In the genomic region with DNA sequence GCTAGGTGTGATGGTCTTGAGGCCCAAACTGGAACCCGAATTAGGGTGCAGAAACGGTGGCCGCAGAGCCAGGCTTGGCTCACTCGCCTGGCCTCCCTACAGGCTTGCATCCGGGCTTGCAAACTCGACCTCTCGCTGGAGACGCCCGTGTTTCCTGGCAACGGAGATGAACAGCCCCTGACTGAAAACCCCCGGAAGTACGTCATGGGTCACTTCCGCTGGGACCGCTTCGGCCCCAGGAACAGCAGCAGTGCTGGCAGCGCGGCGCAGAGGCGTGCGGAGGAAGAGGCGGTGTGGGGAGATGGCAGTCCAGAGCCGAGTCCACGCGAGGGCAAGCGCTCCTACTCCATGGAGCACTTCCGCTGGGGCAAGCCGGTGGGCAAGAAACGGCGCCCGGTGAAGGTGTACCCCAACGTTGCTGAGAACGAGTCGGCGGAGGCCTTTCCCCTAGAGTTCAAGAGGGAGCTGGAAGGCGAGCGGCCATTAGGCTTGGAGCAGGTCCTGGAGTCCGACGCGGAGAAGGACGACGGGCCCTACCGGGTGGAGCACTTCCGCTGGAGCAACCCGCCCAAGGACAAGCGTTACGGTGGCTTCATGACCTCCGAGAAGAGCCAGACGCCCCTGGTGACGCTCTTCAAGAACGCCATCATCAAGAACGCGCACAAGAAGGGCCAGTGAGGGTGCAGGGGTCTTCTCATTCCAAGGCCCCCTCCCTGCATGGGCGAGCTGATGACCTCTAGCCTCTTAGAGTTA, we compare ENCODE assay signal across 8 mouse cellular contexts. TPM values are rescaled to one million over a fixed set of nuclear protein-coding genes. Genes with fewer than 3 reads are reported as not detected.
DNase-seq lines count a peak whose midpoint lies in the region; ATAC-seq lines count a peak whose summit lies in the region.

No protein-coding gene starts in this region.

- H3K4me3 ChIP-seq in intestine, embryonic 16.5 days (ENCODE audit: low read length) = peak overlapping the region; percentile 60

- H3K36me3 ChIP-seq in intestine, embryonic 16.5 days (ENCODE audit: control insufficient read depth, insufficient read depth, low read length) = no peaks in the 10 kb centered on the region

- intact Hi-C loops in left cerebral cortex, postnatal 25 days (cut with DNase I) = loop anchor here (1.0 kb wide), 1 partner anchor 120 kb away; no protein-coding TSS in a partner anchor

- no peaks in the 10 kb centered on the region for H3K9me3 ChIP-seq in intestine, embryonic 16.5 days (ENCODE audit: control insufficient read depth, low read length)

- H3K4me2 ChIP-seq in intestine, embryonic 16.5 days (ENCODE audit: low read depth, low read length) = peak overlapping the region; percentile 71

- ATAC-seq in granulocyte monocyte progenitor cell, adult 5-6 weeks (replicated peaks; ENCODE audit: poor library complexity, severe bottlenecking) = peak; percentile 95
- peak; percentile 97 for ATAC-seq in intestine, embryonic 16.5 days
- ATAC-seq in megakaryocyte-erythroid progenitor cell, adult 5-6 weeks (replicated peaks; ENCODE audit: low FRiP score, low TSS enrichment, poor library complexity, severe bottlenecking) = peak; percentile 77

- DNase-seq in adrenal gland, postnatal 10 days = peak; percentile 89
- DNase-seq in embryo, embryonic 11.5 days (ENCODE audit: low read depth, low spot score) = peak; percentile 89
- peak; percentile 87 to 92 for DNase-seq in left cerebral cortex, postnatal 25 days (ENCODE audit: low spot score in 2 of 2)
- peak; percentile 80 for DNase-seq in right cerebral cortex, postnatal 14 days
- DNase-seq in urinary bladder, postnatal 36 days (ENCODE audit: low spot score in 2 of 2) = peak; percentile 55 to 80

- peak overlapping the region; percentile 84 for H3K27ac ChIP-seq in intestine, embryonic 16.5 days (ENCODE audit: low read length)

- peaks cover 4% of the 10 kb centered on the region; the same call in 1 of the 2 replicates for H3K27me3 ChIP-seq in intestine, embryonic 16.5 days (replicated peaks; ENCODE audit: control insufficient read depth, insufficient read depth, low read length)

- 3% methylated on average over 53 of the region's 53 CpGs for WGBS in intestine, embryonic 16.5 days

- H3K4me1 ChIP-seq in intestine, embryonic 16.5 days (ENCODE audit: control insufficient read depth, insufficient read depth, low read length) = peaks cover 6% of the 10 kb centered on the region

- peak overlapping the region; percentile 79 for H3K9ac ChIP-seq in intestine, embryonic 16.5 days (ENCODE audit: low read depth, low read length)

RNA-seq across cellular contexts. Expression of gene Pomc, which starts 5.2 kb away (rescaled TPM):
- total RNA-seq in adrenal gland, postnatal 10 days (2021) = 1 to 10 TPM in 1 of 2 experiments, under 1 TPM in 1; 0.45 to 1.1 TPM
- total RNA-seq in granulocyte monocyte progenitor cell, adult 5-6 weeks (2014; fragmentation: Nextera tagmentation) = not detected in 2 replicates
- total RNA-seq in granulocyte monocyte progenitor cell, adult 5-6 weeks (2017) = 1.4 and 3.3 TPM in 2 replicates
- polyA plus RNA-seq in intestine, embryonic 16.5 days (2015; fragmentation: Nextera tagmentation; extraction: Ambion mirVana) = 2.4 and 2.5 TPM in 2 replicates
- total RNA-seq in left cerebral cortex, postnatal 25 days (2021) = 1 to 10 TPM; 2.5 to 2.9 TPM
- 0.68 and 1.8 TPM in 2 replicates for total RNA-seq in megakaryocyte-erythroid progenitor cell, adult 5-6 weeks (2014; fragmentation: Nextera tagmentation)
- not detected in 2 replicates for total RNA-seq in megakaryocyte-erythroid progenitor cell, adult 5-6 weeks (2017)

Comparison
In these comparisons a context has a peak if more than half of its experiments do, and no peak if none do; other contexts are left out.
1. Peak in every context shown above with its lines: DNase-seq, ATAC-seq, H3K4me3 ChIP-seq and H3K27ac ChIP-seq.